Mouse (Mus musculus): ENCODE measurements at regions not wholly inside any gene's neighbourhood (a gene's known extent, or its start where the extent isn't known, plus 50 kb on each side); places are given as distances from the start of the nearest gene placed in this dataset.

- Histone ChIP-seq H3K4me1 (no peaks in the 10 kb centered on the region), H3K36me3 (no peaks in the 10 kb centered on the region), H3K9me3 (0 out of 2 replicates have a peak, but pooled peaks cover 4% of the 10 kb centered on the region), H3K4me2 (replicated peaks) (no peak overlapping the region), H3K27me3 (no peaks in the 10 kb centered on the region), H3K9ac (replicated peaks) (no peak overlapping the region), H3K4me3 (no peak overlapping the region), H3K27ac (replicated peaks) (no peak overlapping the region)
- ATAC-seq (ENCODE audit: low FRiP score, low read depth): no peak
- WGBS: 78% methylated on average over 13 of the region's 13 CpGs
These were observed 236.6 kb downstream of the Atp23 start for GRCm38 (mm10) chr10:126664408-126665083.

DNA sequence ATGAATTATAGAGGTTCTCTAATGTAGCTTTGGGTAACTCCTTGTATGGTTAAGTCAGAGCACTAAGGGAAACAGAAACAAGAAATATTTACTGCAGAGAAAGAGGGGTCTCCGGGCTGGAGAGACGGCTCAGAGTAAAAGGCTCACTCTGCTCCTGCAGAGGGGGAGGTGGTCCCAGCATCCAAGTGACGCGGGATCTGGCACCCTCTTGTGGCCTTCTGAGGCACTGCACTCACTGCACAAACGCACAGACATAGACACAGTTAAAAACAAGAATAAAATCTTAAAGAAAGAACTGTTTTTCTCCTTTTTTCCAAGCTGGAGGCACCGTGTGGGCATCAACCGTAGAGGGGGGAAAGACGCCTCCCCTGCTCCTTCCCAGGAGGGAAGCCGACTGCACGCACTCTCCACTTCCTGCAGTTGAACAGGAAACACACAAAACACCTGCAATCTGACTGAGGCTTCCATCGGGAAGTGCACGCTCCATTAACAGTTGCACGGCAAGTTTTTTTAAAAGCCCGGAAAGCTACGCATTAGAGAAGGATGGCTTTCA is 237.6 kb downstream of the Atp23 start:
- Histone ChIP-seq H3K4me2 (replicated peaks) (no peak overlapping the region), H3K9me3 (0 out of 2 replicates have a peak, but pooled peaks cover 4% of the 10 kb centered on the region), H3K27me3 (no peaks in the 10 kb centered on the region), H3K36me3 (no peaks in the 10 kb centered on the region), H3K9ac (replicated peaks) (no peak overlapping the region), H3K27ac (replicated peaks) (no peak overlapping the region), H3K4me1 (no peaks in the 10 kb centered on the region), H3K4me3 (no peak overlapping the region)
- ATAC-seq (ENCODE audit: low FRiP score, low read depth): no peak
- 84% methylated on average over 15 of the region's 15 CpGs for WGBS

DNA sequence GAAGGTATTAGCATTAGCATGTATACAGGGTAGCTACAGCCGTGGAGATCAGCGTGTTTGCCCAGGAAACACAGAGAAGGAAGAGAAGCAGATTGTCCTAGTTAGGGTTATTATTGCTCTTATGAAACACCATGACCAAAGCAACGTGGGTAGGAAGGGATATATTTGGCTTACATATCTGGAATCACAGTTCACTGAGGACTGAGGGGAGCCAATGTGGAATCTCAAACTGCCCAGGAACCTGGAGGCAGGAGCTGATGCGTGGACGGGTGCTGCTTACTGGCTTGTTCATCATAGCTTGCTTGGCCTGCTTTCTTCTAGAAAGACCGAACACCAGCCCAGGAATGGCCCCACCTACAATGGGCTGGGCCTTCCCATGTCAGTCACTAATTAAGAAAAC is 238.4 kb downstream of the Atp23 start:
- H3K36me3 ChIP-seq: no peaks in the 10 kb centered on the region
- no peak overlapping the region for H3K4me3 ChIP-seq
- H3K4me2 ChIP-seq (replicated peaks): no peak overlapping the region
- H3K27me3 ChIP-seq: no peaks in the 10 kb centered on the region
- no peak overlapping the region for H3K9ac ChIP-seq (replicated peaks)
- no peak overlapping the region for H3K27ac ChIP-seq (replicated peaks)
- WGBS: 95% methylated on average over 6 of the region's 6 CpGs
- H3K4me1 ChIP-seq: no peaks in the 10 kb centered on the region
- no peak for ATAC-seq (ENCODE audit: low FRiP score, low read depth)
- 0 out of 2 replicates have a peak, but pooled peaks cover 4% of the 10 kb centered on the region for H3K9me3 ChIP-seq

- no peak overlapping the region for H3K4me2 ChIP-seq (replicated peaks)
- H3K27me3 ChIP-seq: no peaks in the 10 kb centered on the region
- 0 out of 2 replicates have a peak, but pooled peaks cover 4% of the 10 kb centered on the region for H3K9me3 ChIP-seq
- no peak overlapping the region for H3K27ac ChIP-seq (replicated peaks)
- 65% methylated on average over 5 of the region's 5 CpGs for WGBS
- H3K4me1 ChIP-seq: no peaks in the 10 kb centered on the region
- no peak overlapping the region for H3K4me3 ChIP-seq
- peak; percentile 49 for ATAC-seq (ENCODE audit: low FRiP score, low read depth)
- no peaks in the 10 kb centered on the region for H3K36me3 ChIP-seq
- no peak overlapping the region for H3K9ac ChIP-seq (replicated peaks)
These were observed 240.0 kb downstream of the Atp23 start for GRCm38 (mm10) chr10:126661095-126661615.

GRCm38 (mm10) chr10:126660024-126660423 is 241.1 kb downstream of the Atp23 start:
- Histone ChIP-seq H3K4me2 (replicated peaks) (no peak overlapping the region), H3K27ac (replicated peaks) (no peak overlapping the region), H3K9me3 (0 out of 2 replicates have a peak, but pooled peaks cover 4% of the 10 kb centered on the region), H3K27me3 (no peaks in the 10 kb centered on the region), H3K9ac (replicated peaks) (no peak overlapping the region), H3K36me3 (no peaks in the 10 kb centered on the region), H3K4me3 (no peak overlapping the region), H3K4me1 (no peaks in the 10 kb centered on the region)
- ATAC-seq (ENCODE audit: low FRiP score, low read depth): no peak
- WGBS: 78% methylated on average over 9 of the region's 9 CpGs

DNA sequence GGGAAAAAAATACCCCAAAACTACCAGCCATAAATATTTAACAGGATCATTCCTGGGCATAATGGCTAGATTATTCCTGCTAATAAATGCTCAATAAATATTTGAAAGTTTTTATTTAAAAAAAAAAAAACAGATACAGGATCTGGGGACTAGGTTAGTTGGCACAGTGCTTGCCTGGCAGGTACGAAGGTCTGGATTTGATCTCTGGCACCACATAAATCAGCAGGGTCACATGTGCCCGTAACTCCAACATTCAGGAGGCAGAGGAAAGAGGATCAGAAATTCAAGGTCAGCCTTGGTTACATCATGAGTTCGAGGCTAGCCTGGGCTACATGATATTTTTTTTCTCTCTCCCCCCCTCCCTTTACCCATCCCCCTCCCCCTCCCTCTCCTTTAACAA is 248.5 kb downstream of the Atp23 start:
- no peak for ATAC-seq (ENCODE audit: low FRiP score, low read depth)
- H3K4me2 ChIP-seq (replicated peaks): no peak overlapping the region
- no peaks in the 10 kb centered on the region for H3K36me3 ChIP-seq
- H3K4me1 ChIP-seq: no peaks in the 10 kb centered on the region
- no peaks in the 10 kb centered on the region for H3K27me3 ChIP-seq
- no peaks in the 10 kb centered on the region for H3K9me3 ChIP-seq
- WGBS: 90% methylated on average over 3 of the region's 3 CpGs
- no peak overlapping the region for H3K27ac ChIP-seq (replicated peaks)
- no peak overlapping the region for H3K4me3 ChIP-seq
- H3K9ac ChIP-seq (replicated peaks): no peak overlapping the region

- no peak overlapping the region for H3K9ac ChIP-seq (replicated peaks)
- H3K4me2 ChIP-seq (replicated peaks): no peak overlapping the region
- H3K27me3 ChIP-seq: 0 out of 2 replicates have a peak, but pooled peaks cover 4% of the 10 kb centered on the region
- no peak overlapping the region for H3K4me3 ChIP-seq
- peaks cover 12% of the 10 kb centered on the region for H3K4me1 ChIP-seq
- no peaks in the 10 kb centered on the region for H3K9me3 ChIP-seq
- WGBS: 20% methylated on average over 4 of the region's 4 CpGs
- peak; percentile 60; the same call in 1 of the 2 replicates for ATAC-seq (ENCODE audit: low FRiP score, low read depth)
- H3K36me3 ChIP-seq: no peaks in the 10 kb centered on the region
- no peak overlapping the region for H3K27ac ChIP-seq (replicated peaks)
These were observed 254.6 kb downstream of the Atp23 start for GRCm38 (mm10) chr10:126646587-126646986.

- Histone ChIP-seq H3K36me3 (no peaks in the 10 kb centered on the region), H3K4me1 (peaks cover 15% of the 10 kb centered on the region), H3K4me3 (no peak overlapping the region), H3K4me2 (replicated peaks) (peak overlapping the region; percentile 13; the same call in 1 of the 2 replicates), H3K27me3 (0 out of 2 replicates have a peak, but pooled peaks cover 4% of the 10 kb centered on the region), H3K27ac (replicated peaks) (peak overlapping the region; percentile 31; the same call in 1 of the 2 replicates), H3K9me3 (no peaks in the 10 kb centered on the region), H3K9ac (replicated peaks) (no peak overlapping the region)
- 15% methylated on average over 9 of the region's 9 CpGs for WGBS
- 0 out of 2 replicates have a peak, but pooled peaks have one; percentile 20 for ATAC-seq (ENCODE audit: low FRiP score, low read depth)
These were observed 259.3 kb downstream of the Atp23 start for GRCm38 (mm10) chr10:126641792-126642289.

DNA sequence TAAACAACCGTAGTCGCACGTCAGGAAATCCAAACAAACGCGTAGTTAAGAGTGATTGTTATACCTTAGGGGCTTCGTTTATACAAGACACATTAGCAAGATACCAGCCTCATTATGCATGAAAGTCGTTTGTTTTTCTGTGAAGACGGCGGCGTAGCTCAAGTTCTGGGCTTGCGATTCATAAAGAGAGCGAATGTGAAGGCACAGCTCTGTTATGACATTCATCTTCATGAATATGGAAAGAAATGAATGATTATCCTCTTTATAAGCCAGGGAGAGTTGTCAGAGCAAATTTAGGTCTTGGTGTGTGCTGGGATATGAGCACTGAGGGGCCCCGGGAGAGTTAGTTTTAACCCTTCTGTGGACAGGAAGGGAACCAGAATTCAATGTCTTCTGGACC is 266.4 kb downstream of the Atp23 start:
- Histone ChIP-seq H3K27me3 (no peaks in the 10 kb centered on the region), H3K4me3 (no peak overlapping the region), H3K9me3 (no peaks in the 10 kb centered on the region), H3K27ac (replicated peaks) (no peak overlapping the region), H3K4me1 (peaks cover 6% of the 10 kb centered on the region; the same call in 1 of the 2 replicates), H3K9ac (replicated peaks) (no peak overlapping the region), H3K4me2 (replicated peaks) (no peak overlapping the region), H3K36me3 (no peaks in the 10 kb centered on the region)
- WGBS: 63% methylated on average over 13 of the region's 13 CpGs
- ATAC-seq (ENCODE audit: low FRiP score, low read depth): no peak

DNA sequence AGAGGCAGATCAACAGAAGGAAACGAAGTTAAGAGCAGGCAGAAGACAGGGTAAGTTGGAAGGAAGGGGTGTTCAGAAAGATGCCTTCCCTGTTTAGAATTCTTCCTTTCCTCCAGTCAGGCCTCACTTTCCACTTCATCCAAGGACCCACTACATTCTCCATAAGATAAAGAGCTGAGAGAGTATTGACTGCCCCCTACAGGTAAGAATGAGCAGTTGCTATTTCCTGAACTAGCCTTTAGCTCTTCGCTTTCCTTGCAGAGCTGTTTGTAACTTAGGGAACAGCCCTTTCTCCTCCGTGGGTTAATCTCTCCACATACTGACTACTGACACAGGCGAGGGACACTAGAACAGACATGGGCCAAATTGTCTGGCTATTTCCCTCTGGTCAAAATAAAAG is 273.1 kb downstream of the Atp23 start:
- no peak for ATAC-seq (ENCODE audit: low FRiP score, low read depth)
- 48% methylated on average over 4 of the region's 4 CpGs for WGBS
- H3K4me1 ChIP-seq: no peaks in the 10 kb centered on the region
- H3K9me3 ChIP-seq: no peaks in the 10 kb centered on the region
- no peaks in the 10 kb centered on the region for H3K27me3 ChIP-seq
- H3K36me3 ChIP-seq: no peaks in the 10 kb centered on the region
- H3K4me3 ChIP-seq: no peak overlapping the region
- H3K9ac ChIP-seq (replicated peaks): no peak overlapping the region
- no peak overlapping the region for H3K27ac ChIP-seq (replicated peaks)
- no peak overlapping the region for H3K4me2 ChIP-seq (replicated peaks)

GRCm38 (mm10) chr10:126625466-126625865 is 275.7 kb downstream of the Atp23 start:
- no peak overlapping the region for H3K27ac ChIP-seq (replicated peaks)
- 56% methylated on average over 7 of the region's 7 CpGs for WGBS
- no peak overlapping the region for H3K9ac ChIP-seq (replicated peaks)
- no peaks in the 10 kb centered on the region for H3K9me3 ChIP-seq
- H3K27me3 ChIP-seq: no peaks in the 10 kb centered on the region
- no peaks in the 10 kb centered on the region for H3K36me3 ChIP-seq
- no peak overlapping the region for H3K4me2 ChIP-seq (replicated peaks)
- no peak for ATAC-seq (ENCODE audit: low FRiP score, low read depth)
- no peak overlapping the region for H3K4me3 ChIP-seq
- peaks cover 6% of the 10 kb centered on the region; the same call in 1 of the 2 replicates for H3K4me1 ChIP-seq

GRCm38 (mm10) chr10:126620802-126621201 is 280.4 kb downstream of the Atp23 start:
- H3K27me3 ChIP-seq: no peaks in the 10 kb centered on the region
- 47% methylated on average over 6 of the region's 6 CpGs for WGBS
- no peak overlapping the region for H3K4me3 ChIP-seq
- no peaks in the 10 kb centered on the region for H3K36me3 ChIP-seq
- no peak overlapping the region for H3K9ac ChIP-seq (replicated peaks)
- H3K4me2 ChIP-seq (replicated peaks): no peak overlapping the region
- peak overlapping the region; percentile 35 for H3K27ac ChIP-seq (replicated peaks)
- no peaks in the 10 kb centered on the region for H3K9me3 ChIP-seq
- ATAC-seq (ENCODE audit: low FRiP score, low read depth): peak; percentile 38; the same call in 1 of the 2 replicates
- peaks cover 16% of the 10 kb centered on the region for H3K4me1 ChIP-seq

All from midbrain, embryonic 12.5 days (tissue).